Mouse (Mus musculus): ENCODE results near the gene Ctrb1.

Gene Ctrb1

GRCm38 (mm10) chr8:111717488-111717792 is 26.6 kb upstream of the Ctrb1 start:
- DNase-seq (ENCODE audit: low read depth, low spot score): no peak

- DNase-seq (ENCODE audit: low read depth, low spot score): no peak
Measured at GRCm38 (mm10) chr8:111716603-111717487, 26.0 kb upstream of the Ctrb1 start.

- no peak for DNase-seq (ENCODE audit: low read depth, low spot score)
Measured at GRCm38 (mm10) chr8:111715514-111715913, 24.7 kb upstream of the Ctrb1 start.

GRCm38 (mm10) chr8:111714295-111714694 is 23.5 kb upstream of the Ctrb1 start:
- DNase-seq (ENCODE audit: low read depth, low spot score): no peak

- DNase-seq (ENCODE audit: low read depth, low spot score): no peak
Measured at GRCm38 (mm10) chr8:111713817-111714216, 23.0 kb upstream of the Ctrb1 start.

GRCm38 (mm10) chr8:111713291-111713690 is 22.5 kb upstream of the Ctrb1 start:
- DNase-seq (ENCODE audit: low read depth, low spot score): no peak

- no peak for DNase-seq (ENCODE audit: low read depth, low spot score)
Measured at GRCm38 (mm10) chr8:111712588-111712987, 21.8 kb upstream of the Ctrb1 start.

- no peak for DNase-seq (ENCODE audit: low read depth, low spot score)
Measured at GRCm38 (mm10) chr8:111712135-111712534, 21.3 kb upstream of the Ctrb1 start.

GRCm38 (mm10) chr8:111710777-111711485 is 20.1 kb upstream of the Ctrb1 start:
- DNase-seq (ENCODE audit: low read depth, low spot score): no peak

GRCm38 (mm10) chr8:111709223-111709622 is 18.4 kb upstream of the Ctrb1 start:
- DNase-seq (ENCODE audit: low read depth, low spot score): no peak

- DNase-seq (ENCODE audit: low read depth, low spot score): no peak
Measured at GRCm38 (mm10) chr8:111708265-111708664, 17.5 kb upstream of the Ctrb1 start.

GRCm38 (mm10) chr8:111705699-111706098 is 14.9 kb upstream of the Ctrb1 start:
- DNase-seq (ENCODE audit: low read depth, low spot score): no peak

GRCm38 (mm10) chr8:111705222-111705621 is 14.4 kb upstream of the Ctrb1 start:
- DNase-seq (ENCODE audit: low read depth, low spot score): no peak

- no peak for DNase-seq (ENCODE audit: low read depth, low spot score)
Measured at GRCm38 (mm10) chr8:111704585-111704984, 13.8 kb upstream of the Ctrb1 start.

- no peak for DNase-seq (ENCODE audit: low read depth, low spot score)
Measured at GRCm38 (mm10) chr8:111701380-111701779, 10.6 kb upstream of the Ctrb1 start.

GRCm38 (mm10) chr8:111700740-111701139 is 9.9 kb upstream of the Ctrb1 start:
- DNase-seq (ENCODE audit: low read depth, low spot score): no peak

- DNase-seq (ENCODE audit: low read depth, low spot score): no peak
Measured at GRCm38 (mm10) chr8:111700201-111700600, 9.4 kb upstream of the Ctrb1 start.

GRCm38 (mm10) chr8:111699035-111699434 is 8.2 kb upstream of the Ctrb1 start:
- DNase-seq (ENCODE audit: low read depth, low spot score): no peak

- no peak for DNase-seq (ENCODE audit: low read depth, low spot score)
Measured at GRCm38 (mm10) chr8:111697655-111698054, 6.8 kb upstream of the Ctrb1 start.

- DNase-seq (ENCODE audit: low read depth, low spot score): no peak
Measured at GRCm38 (mm10) chr8:111695441-111695840, 4.6 kb upstream of the Ctrb1 start.

GRCm38 (mm10) chr8:111693261-111693741 is 2.5 kb upstream of the Ctrb1 start:
- DNase-seq (ENCODE audit: low read depth, low spot score): no peak

- no peak for DNase-seq (ENCODE audit: low read depth, low spot score)
Measured at GRCm38 (mm10) chr8:111686881-111687280, 3.9 kb downstream of the Ctrb1 start.

- no peak for DNase-seq (ENCODE audit: low read depth, low spot score)
Measured at GRCm38 (mm10) chr8:111682521-111682920, 8.3 kb downstream of the Ctrb1 start.

Measured in retina, adult 2 months (tissue).